Mouse (Mus musculus) lung, postnatal 0 days (tissue): ENCODE data around the gene Gm37240. TPM values are rescaled to one million over a fixed set of nuclear protein-coding genes. Genes with fewer than 3 reads are reported as not detected.
"Not testable (repeated sequence)": the region's sequence is repeated elsewhere in the genome, so short reads cannot be mapped to it uniquely, and the experiment has no call there.

Experiments used
- ATAC-seq: fragments of 200-750 bp; cut with Nextera tagmentation; 2 replicates; pipeline ENCODE4 v1.8.0; 2017; ENCODE audit warnings: moderate library complexity
- DNase-seq: peaks from one replicate; pipeline ENCODE4 v3.0.0-alpha.2; 2016; ENCODE audit warnings: low spot score
- H3K27ac ChIP-seq: fragments of 300-500 bp; sonication (generic); 2 replicates; pipeline ENCODE4 v1.5.1; 2014; ENCODE audit warnings: antibody characterized with exemption, mild to moderate bottlenecking, low read length, mixed read lengths
- H3K27me3 ChIP-seq: fragments of 300-500 bp; sonication (generic); replicated peaks from 2 replicates; pipeline ENCODE4 v1.6.1; 2014; ENCODE audit warnings: low read length, mixed read lengths; ENCODE audit not compliant: insufficient read depth
- H3K36me3 ChIP-seq: fragments of 300-500 bp; sonication (generic); 2 replicates; pipeline ENCODE4 v1.6.1; 2014; ENCODE audit warnings: low read length, mixed read lengths; ENCODE audit not compliant: insufficient read depth
- H3K4me1 ChIP-seq: fragments of 300-500 bp; sonication (generic); 2 replicates; pipeline ENCODE4 v1.6.1; 2014; ENCODE audit warnings: antibody characterized with exemption, low read depth, low read length, mixed read lengths; ENCODE audit not compliant: insufficient read depth
- H3K4me2 ChIP-seq: fragments of 300-500 bp; sonication (generic); replicated peaks from 2 replicates; pipeline ENCODE4 v1.6.1; 2014; ENCODE audit warnings: low read depth, mild to moderate bottlenecking, low read length, moderate library complexity, mixed read lengths
- H3K4me3 ChIP-seq: fragments of 300-500 bp; sonication (generic); 2 replicates; pipeline ENCODE4 v1.5.1; 2014; ENCODE audit warnings: low read depth, low read length
- H3K9ac ChIP-seq: fragments of 300-500 bp; sonication (generic); replicated peaks from 2 replicates; pipeline ENCODE4 v1.6.1; 2014; ENCODE audit warnings: low read depth, mild to moderate bottlenecking
- H3K9me3 ChIP-seq: fragments of 300-500 bp; sonication (generic); 2 replicates; pipeline ENCODE4 v1.6.1; 2016; ENCODE audit warnings: low read length, mixed read lengths
- CTCF ChIP-seq: IDR thresholded peaks from 2 replicates; pipeline ENCODE4 v1.5.1; 2016; ENCODE audit warnings: antibody characterized with exemption, mild to moderate bottlenecking
- EP300 ChIP-seq: IDR thresholded peaks from 2 replicates; pipeline ENCODE4 v1.6.1; 2016; ENCODE audit warnings: antibody characterized with exemption, mild to moderate bottlenecking, control low read depth
- WGBS: fragments of 180-500 bp; shearing (Covaris S2); extraction: QIAGEN DNeasy Blood & Tissue Kit; methylation state at CpG from one replicate; pipeline ENCODE4 v1.1.7; 2014; 5-methylcytosine and 5-hydroxymethylcytosine counted together
- polyA plus RNA-seq: library from polyadenylated mRNA; unstranded; fragments of >200 nt; fragmentation: Nextera tagmentation; extraction: Ambion mirVana; gene quantifications from 2 replicates; pipeline ENCODE4 v1.2.1, GENCODE M21; 2015

The Gm37240 gene
- polyA plus RNA-seq, 1 experiment from 2014 or later = 8.9 TPM

- 0 out of 2 replicates have a peak, but pooled peaks have one; percentile 20 for ATAC-seq
- no peak overlapping the region for H3K27ac ChIP-seq
- DNase-seq = peak; percentile 44
- TF ChIP-seq CTCF = no peak
- TF ChIP-seq EP300 = peak; percentile 22; the same call in 1 of the 2 replicates
- no peaks in the 10 kb centered on the region for H3K36me3 ChIP-seq
- no peak overlapping the region for H3K9ac ChIP-seq
- 81% methylated on average over 12 of the region's 12 CpGs for WGBS
- no peaks in the 10 kb centered on the region for H3K9me3 ChIP-seq
- no peak overlapping the region for H3K4me3 ChIP-seq
- H3K4me2 ChIP-seq = no peak overlapping the region
- peaks cover 16% of the 10 kb centered on the region; the same call in 1 of the 2 replicates for H3K4me1 ChIP-seq
- H3K27me3 ChIP-seq = no peaks in the 10 kb centered on the region
These were observed 1234.4 kb downstream of the Gm37240 start for GRCm38 (mm10) chr3:84652643-84653556.

- Histone ChIP-seq H3K4me3 (no peak overlapping the region), H3K4me1 (peaks cover 10% of the 10 kb centered on the region; the same call in 1 of the 2 replicates), H3K9ac (no peak overlapping the region), H3K9me3 (no peaks in the 10 kb centered on the region), H3K36me3 (no peaks in the 10 kb centered on the region), H3K27me3 (no peaks in the 10 kb centered on the region), H3K27ac (no peak overlapping the region), H3K4me2 (no peak overlapping the region)
- no peak for DNase-seq
- no peak for ATAC-seq
- WGBS = 72% methylated on average over 12 of the region's 12 CpGs
- no peak for TF ChIP-seq EP300
- TF ChIP-seq CTCF = no peak
These were observed 1237.6 kb downstream of the Gm37240 start for GRCm38 (mm10) chr3:84649578-84650327.

GRCm38 (mm10) chr3:84648069-84648468 is 1239.2 kb downstream of the Gm37240 start:
- 79% methylated on average over 4 of the region's 4 CpGs for WGBS
- not testable (repeated sequence) for H3K27me3 ChIP-seq, H3K27ac ChIP-seq, DNase-seq, H3K9me3 ChIP-seq, H3K9ac ChIP-seq, H3K4me3 ChIP-seq, H3K4me1 ChIP-seq, ATAC-seq, H3K4me2 ChIP-seq, H3K36me3 ChIP-seq

GRCm38 (mm10) chr3:84647616-84648015 is 1239.7 kb downstream of the Gm37240 start:
- ATAC-seq = no peak
- 21% methylated on average over 4 of the region's 4 CpGs for WGBS
- Histone ChIP-seq H3K9ac (no peak overlapping the region), H3K27me3 (no peaks in the 10 kb centered on the region), H3K9me3 (no peaks in the 10 kb centered on the region), H3K4me3 (no peak overlapping the region), H3K4me1 (no peaks in the 10 kb centered on the region), H3K4me2 (no peak overlapping the region), H3K27ac (no peak overlapping the region), H3K36me3 (no peaks in the 10 kb centered on the region)
- no peak for TF ChIP-seq CTCF
- no peak for TF ChIP-seq EP300
- DNase-seq = no peak

- TF ChIP-seq EP300 (no peak), CTCF (no peak)
- Histone ChIP-seq H3K27ac (no peak overlapping the region), H3K27me3 (no peaks in the 10 kb centered on the region), H3K9me3 (no peaks in the 10 kb centered on the region), H3K4me2 (no peak overlapping the region), H3K9ac (no peak overlapping the region), H3K4me3 (no peak overlapping the region), H3K36me3 (no peaks in the 10 kb centered on the region), H3K4me1 (no peaks in the 10 kb centered on the region)
- DNase-seq = no peak
- ATAC-seq = no peak
- 60% methylated on average over 8 of the region's 8 CpGs for WGBS
These were observed 1240.9 kb downstream of the Gm37240 start for GRCm38 (mm10) chr3:84646331-84646845.

GRCm38 (mm10) chr3:84646007-84646290 is 1241.4 kb downstream of the Gm37240 start:
- DNase-seq (no peak), ATAC-seq (no peak)
- TF ChIP-seq CTCF = no peak
- no peak for TF ChIP-seq EP300
- H3K9me3 ChIP-seq = no peaks in the 10 kb centered on the region
- 89% methylated on average over 3 of the region's 3 CpGs for WGBS
- no peaks in the 10 kb centered on the region for H3K36me3 ChIP-seq
- no peak overlapping the region for H3K27ac ChIP-seq
- no peak overlapping the region for H3K4me3 ChIP-seq
- H3K4me2 ChIP-seq = no peak overlapping the region
- H3K27me3 ChIP-seq = no peaks in the 10 kb centered on the region
- no peaks in the 10 kb centered on the region for H3K4me1 ChIP-seq
- H3K9ac ChIP-seq = no peak overlapping the region
